Mouse (Mus musculus) cortical plate, adult 2 months (tissue): ENCODE results near the gene Mgat4d. TPM values are rescaled to one million over a fixed set of nuclear protein-coding genes. Genes with fewer than 3 reads are reported as not detected.

ENCODE experiments used
- H3K27ac ChIP-seq: fragments of 200-500 bp; 2 replicates; pipeline ENCODE4 v1.5.1; 2012; ENCODE audit warnings: low read length, control low read depth, inconsistent platforms; ENCODE audit not compliant: insufficient read depth
- H3K4me1 ChIP-seq: fragments of 200-500 bp; 2 replicates; pipeline ENCODE4 v1.6.1; 2011; ENCODE audit warnings: low read length; ENCODE audit not compliant: control insufficient read depth, insufficient read depth
- H3K4me3 ChIP-seq: fragments of 200-500 bp; 2 replicates; pipeline ENCODE4 v1.5.1; 2011; ENCODE audit warnings: mild to moderate bottlenecking, low read length, control low read depth; ENCODE audit not compliant: insufficient read depth
- CTCF ChIP-seq: fragments of 200-500 bp; IDR thresholded peaks from 2 replicates; pipeline ENCODE4 v1.5.1; 2011; ENCODE audit warnings: mild to moderate bottlenecking, control low read depth, low read length; ENCODE audit not compliant: insufficient read depth; ENCODE audit errors: extremely low read depth
- POLR2A ChIP-seq: fragments of 200-500 bp; IDR thresholded peaks from 2 replicates; pipeline ENCODE4 v1.6.1; 2011; ENCODE audit warnings: mild to moderate bottlenecking, low read length, control low read depth; ENCODE audit not compliant: insufficient read depth; ENCODE audit errors: extremely low read depth
- polyA plus RNA-seq: library from polyadenylated mRNA; depleted of rRNA; stranded (reverse); fragments of >200 nt; gene quantifications from 2 replicates; pipeline ENCODE4 v1.2.3, GENCODE M21; 2012

The Mgat4d gene
- polyA plus RNA-seq, 1 experiment: not detected

- Histone ChIP-seq H3K4me3 (peak within 1 kb of the TSS; percentile 72), H3K4me1 (no peaks in the 10 kb centered on the region), H3K27ac (peak within 1 kb of the TSS; percentile 34; the same call in 1 of the 2 replicates)
- TF ChIP-seq CTCF: no peak
- peak; percentile 58; the same call in 1 of the 2 replicates for TF ChIP-seq POLR2A
These were observed 16.2 kb upstream of the Mgat4d start, which contains the start of gene Elmod2 for GRCm38 (mm10) chr8:83331899-83332697. TSS of gene Elmod2 (minus strand) at chr8:83332486.

GRCm38 (mm10) chr8:83332864-83333263 is 15.4 kb upstream of the Mgat4d start:
- no peak for TF ChIP-seq POLR2A
- no peak for TF ChIP-seq CTCF
- Histone ChIP-seq H3K27ac (no peak overlapping the region), H3K4me1 (no peaks in the 10 kb centered on the region), H3K4me3 (peak overlapping the region; percentile 72)

- Histone ChIP-seq H3K4me3 (no peak overlapping the region), H3K4me1 (no peaks in the 10 kb centered on the region), H3K27ac (no peak overlapping the region)
- no peak for TF ChIP-seq CTCF
- no peak for TF ChIP-seq POLR2A
These were observed 6.2 kb upstream of the Mgat4d start for GRCm38 (mm10) chr8:83342076-83342475.

- TF ChIP-seq CTCF (no peak), POLR2A (no peak)
- Histone ChIP-seq H3K27ac (no peak overlapping the region), H3K4me3 (no peak overlapping the region), H3K4me1 (no peaks in the 10 kb centered on the region)
These were observed 5.6 kb upstream of the Mgat4d start for GRCm38 (mm10) chr8:83342693-83343092.

- TF ChIP-seq POLR2A (no peak), CTCF (no peak)
- Histone ChIP-seq H3K4me3 (no peak overlapping the region), H3K4me1 (no peaks in the 10 kb centered on the region), H3K27ac (no peak overlapping the region)
These were observed 3.0 kb downstream of the Mgat4d start for GRCm38 (mm10) chr8:83351315-83351714.

- TF ChIP-seq CTCF (no peak), POLR2A (no peak)
- Histone ChIP-seq H3K27ac (no peak overlapping the region), H3K4me1 (no peaks in the 10 kb centered on the region), H3K4me3 (no peak overlapping the region)
These were observed 15.0 kb downstream of the Mgat4d start for GRCm38 (mm10) chr8:83363156-83363769.

- TF ChIP-seq CTCF: no peak
- TF ChIP-seq POLR2A: no peak
- Histone ChIP-seq H3K4me3 (no peak overlapping the region), H3K4me1 (no peaks in the 10 kb centered on the region), H3K27ac (no peak overlapping the region)
These were observed 29.0 kb downstream of the Mgat4d start for GRCm38 (mm10) chr8:83377231-83377630.

GRCm38 (mm10) chr8:83380141-83380540 is 31.9 kb downstream of the Mgat4d start:
- TF ChIP-seq CTCF: no peak
- Histone ChIP-seq H3K27ac (no peak overlapping the region), H3K4me3 (no peak overlapping the region), H3K4me1 (no peaks in the 10 kb centered on the region)

- no peak overlapping the region for H3K4me3 ChIP-seq
- TF ChIP-seq POLR2A (no peak), CTCF (no peak)
- H3K27ac ChIP-seq: no peak overlapping the region
- no peaks in the 10 kb centered on the region for H3K4me1 ChIP-seq
These were observed 32.7 kb downstream of the Mgat4d start for GRCm38 (mm10) chr8:83381016-83381415.

- H3K4me3 ChIP-seq: no peak overlapping the region
- no peak overlapping the region for H3K27ac ChIP-seq
- H3K4me1 ChIP-seq: no peaks in the 10 kb centered on the region
- TF ChIP-seq CTCF: no peak
These were observed 34.6 kb downstream of the Mgat4d start for GRCm38 (mm10) chr8:83382850-83383249.

- no peaks in the 10 kb centered on the region for H3K4me1 ChIP-seq
- peak within 1 kb of the TSS; percentile 81 for H3K4me3 ChIP-seq
- TF ChIP-seq POLR2A (no peak), CTCF (no peak)
- H3K27ac ChIP-seq: no peak within 1 kb of the TSS
These were observed 41.2 kb downstream of the Mgat4d start, which contains the start of gene Clgn for GRCm38 (mm10) chr8:83389316-83390005. TSS of gene Clgn (plus strand) at chr8:83389867.
